Mouse (Mus musculus) hematopoietic stem cell, adult 5-6 weeks (primary cell): ENCODE data around the gene Cygb. TPM values are rescaled to one million over a fixed set of nuclear protein-coding genes. Genes with fewer than 3 reads are reported as not detected.
"Not testable (repeated sequence)": the region's sequence is repeated elsewhere in the genome, so short reads cannot be mapped to it uniquely, and the experiment has no call there.

Source experiments
- ATAC-seq, 2 experiments: fragments of 125-278 bp in 1 of 2; replicated peaks in 1 of 2; 2 replicates each; pipeline ENCODE4 v1.8.0; 2016 to 2017; ENCODE audit warnings: inconsistent platforms in 2 of 2, mild to moderate bottlenecking in 2 of 2, moderate number of reproducible peaks in 2 of 2, low read depth in 1 of 2, moderate TSS enrichment in 1 of 2; ENCODE audit not compliant: low FRiP score in 2 of 2, poor library complexity in 2 of 2, severe bottlenecking in 2 of 2, insufficient read depth in 1 of 2, low TSS enrichment in 1 of 2
- total RNA-seq: library from RNA; stranded (forward); fragments of 172-1452, 232-1000 nt; gene quantifications from 2 replicates; pipeline ENCODE4 v1.2.3, GENCODE M21; 2017

Cygb gene
- total RNA-seq, 1 experiment from 2014 or later, result not detected

DNA sequence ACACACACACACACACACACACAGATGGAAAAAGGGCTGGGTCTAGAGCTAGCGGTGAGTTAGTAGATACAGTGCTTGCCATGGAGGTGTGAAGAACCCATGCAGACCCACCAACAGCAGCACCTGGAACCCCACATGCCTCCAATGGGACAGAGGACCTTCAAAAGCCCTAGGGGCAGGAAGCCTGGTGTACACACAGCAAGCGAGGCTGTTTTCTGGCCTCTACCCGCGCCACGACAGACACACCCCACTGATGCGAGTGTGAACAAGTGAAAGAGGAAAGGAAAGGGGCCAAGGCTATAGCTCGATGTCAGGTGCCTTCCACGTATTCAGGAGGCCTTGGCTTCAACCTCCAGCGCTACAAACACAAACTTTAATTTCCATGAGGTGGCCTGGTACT is 42.2 kb downstream of the Cygb start:
- ATAC-seq, result no peak

- not testable (repeated sequence) for ATAC-seq
Observed at GRCm38 (mm10) chr11:116611168-116611567, 42.9 kb downstream of the Cygb start.

DNA sequence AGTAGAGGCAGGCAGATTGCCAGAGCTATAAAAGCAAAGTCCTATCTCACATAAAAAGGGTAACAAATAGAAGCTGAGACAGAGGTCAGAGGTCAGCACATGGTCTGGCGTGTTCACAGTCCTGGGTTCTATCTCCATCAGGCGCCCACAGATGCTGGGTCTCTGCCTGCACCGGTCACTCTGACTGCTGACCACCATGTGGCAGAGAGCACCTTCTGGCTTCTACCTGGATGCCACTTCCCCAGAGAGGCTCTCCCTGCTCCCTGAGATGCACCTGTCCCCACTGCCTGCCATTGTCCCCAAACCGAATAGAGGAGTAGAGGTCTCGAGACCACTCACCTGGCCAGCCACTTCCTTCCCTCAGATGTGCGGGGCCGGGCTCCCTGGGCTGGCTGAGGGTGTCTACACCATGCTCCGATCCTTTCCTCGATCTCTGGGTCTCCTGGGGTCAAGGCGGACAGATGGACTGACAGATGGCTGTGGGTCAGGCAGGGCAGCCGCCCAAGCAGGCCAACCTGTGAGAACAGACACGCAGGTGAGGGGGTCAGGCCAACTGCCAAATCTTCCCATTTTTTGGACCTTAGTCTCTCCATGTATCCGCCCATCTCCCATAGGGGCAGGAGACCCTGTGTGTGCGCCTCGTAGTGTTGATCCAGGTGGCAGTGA is 44.0 kb downstream of the Cygb start:
- ATAC-seq, result no peak

- ATAC-seq, result no peak
Observed at GRCm38 (mm10) chr11:116607717-116608116, 46.4 kb downstream of the Cygb start.

- no peak for ATAC-seq
Observed at GRCm38 (mm10) chr11:116604097-116604496, 50.0 kb downstream of the Cygb start.

DNA sequence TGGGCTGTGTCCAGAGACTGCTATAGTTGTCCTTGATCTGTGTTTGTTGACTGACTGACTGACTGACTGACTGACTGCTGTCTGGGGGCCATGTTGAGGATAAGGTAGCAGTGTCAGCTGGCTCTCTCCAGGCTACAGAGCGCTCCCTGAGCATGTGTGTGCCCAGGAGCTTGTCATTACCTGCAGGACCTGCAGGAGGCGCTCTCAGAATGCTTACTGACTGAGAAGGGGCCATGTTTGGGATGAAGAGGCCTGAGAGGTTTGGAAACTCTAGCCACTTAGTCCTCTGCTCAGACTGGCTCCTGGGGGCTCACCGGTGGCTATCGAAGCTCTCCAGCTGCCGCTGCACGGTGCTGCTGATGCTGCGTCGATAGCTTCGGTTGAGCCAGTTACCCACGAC is 50.8 kb downstream of the Cygb start:
- ATAC-seq, result no peak

DNA sequence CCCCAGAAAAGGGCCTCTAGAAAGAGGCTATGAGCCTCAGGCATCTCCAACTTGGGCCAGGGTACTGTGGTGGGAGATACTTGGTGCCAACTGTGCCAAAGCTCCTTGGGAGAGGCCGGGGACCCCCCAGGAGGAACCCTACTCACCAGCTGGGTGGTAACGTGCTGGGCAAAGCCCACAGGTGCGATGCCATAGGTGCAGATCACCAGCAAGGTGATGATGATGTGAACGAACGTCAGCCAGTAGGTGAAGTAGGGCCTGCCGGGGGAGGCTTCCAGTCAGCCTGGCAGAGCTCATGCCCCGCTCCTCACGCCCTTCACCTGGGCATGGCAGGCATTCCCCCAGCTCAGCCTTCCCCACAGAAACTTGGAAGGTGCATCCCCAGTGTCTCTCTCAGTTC is 52.1 kb downstream of the Cygb start:
- no peak for ATAC-seq

DNA sequence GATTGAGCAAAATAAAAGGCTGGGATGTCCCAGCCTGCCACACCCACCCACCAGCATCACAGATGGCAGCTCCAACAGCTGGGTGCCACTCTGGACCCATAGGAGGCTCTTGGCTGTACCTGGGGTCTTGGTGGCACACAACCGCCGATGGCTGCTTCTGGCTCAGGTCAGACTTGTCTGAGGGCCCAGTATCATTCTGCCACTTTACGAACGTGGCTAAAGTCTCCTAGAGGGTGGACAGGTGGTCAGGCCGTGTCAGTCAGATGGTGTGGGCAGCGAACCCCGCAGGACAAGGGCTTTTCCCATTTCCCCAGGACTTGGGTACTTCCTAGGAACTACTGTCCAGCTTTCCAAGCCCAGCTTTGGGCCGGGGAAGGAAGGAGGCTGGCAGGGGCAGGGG is 52.9 kb downstream of the Cygb start:
- no peak for ATAC-seq

GRCm38 (mm10) chr11:116599230-116599629 is 54.9 kb downstream of the Cygb start:
- no peak for ATAC-seq

GRCm38 (mm10) chr11:116598193-116598592 is 55.9 kb downstream of the Cygb start:
- no peak for ATAC-seq

GRCm38 (mm10) chr11:116596766-116597165 is 57.3 kb downstream of the Cygb start:
- ATAC-seq, result no peak

Other genes starting within 250 kb of the Cygb start
- gene Rnf157, start 241.3 kb downstream of the Cygb start, total RNA-seq, result 9.2 and 19.4 TPM in 2 replicates
- 51.5 and 101 TPM in 2 replicates for gene Ubald2, start 220.2 kb downstream of the Cygb start, total RNA-seq
- gene Qrich2, start 188.1 kb downstream of the Cygb start, total RNA-seq, result not detected in 2 replicates
- 29.8 and 51.3 TPM in 2 replicates for gene Prpsap1, start 160.1 kb downstream of the Cygb start, total RNA-seq
- gene Sphk1, start 123.4 kb downstream of the Cygb start, total RNA-seq, result 3.3 and 19.6 TPM in 2 replicates
- gene Ube2o, start 72.9 kb downstream of the Cygb start, total RNA-seq, result 8.4 and 8.9 TPM in 2 replicates
- gene Aanat, start 67.9 kb downstream of the Cygb start, total RNA-seq, result not detected in 2 replicates
- gene Rhbdf2, start 27.3 kb downstream of the Cygb start, total RNA-seq, result 3.5 and 5.6 TPM in 2 replicates
- gene Prcd, start 779 bp downstream of the Cygb start, total RNA-seq, result 1.6 TPM in 1 of 2 replicates, not detected in the other
- not detected in 2 replicates for gene St6galnac1, start 121.2 kb upstream of the Cygb start, total RNA-seq
- 1.2 TPM in 1 of 2 replicates, not detected in the other for gene Mxra7, start 173.7 kb upstream of the Cygb start, total RNA-seq
- gene Mettl23, start 189.0 kb upstream of the Cygb start, total RNA-seq, result 43.4 and 62.1 TPM in 2 replicates
- 53.8 and 62.7 TPM in 2 replicates for gene Jmjd6, start 189.1 kb upstream of the Cygb start, total RNA-seq
- gene Mfsd11, start 198.1 kb upstream of the Cygb start, total RNA-seq, result 9.7 and 22.0 TPM in 2 replicates
- gene Srsf2, start 198.8 kb upstream of the Cygb start, total RNA-seq, result 370 and 573 TPM in 2 replicates